Mouse (Mus musculus): Measurements from ENCODE around the gene Krt13. TPM values are rescaled to one million over a fixed set of nuclear protein-coding genes. Genes with fewer than 3 reads are reported as not detected.

The Krt13 gene
- total RNA-seq, 4 experiments from 2014 or later = not detected

DNA sequence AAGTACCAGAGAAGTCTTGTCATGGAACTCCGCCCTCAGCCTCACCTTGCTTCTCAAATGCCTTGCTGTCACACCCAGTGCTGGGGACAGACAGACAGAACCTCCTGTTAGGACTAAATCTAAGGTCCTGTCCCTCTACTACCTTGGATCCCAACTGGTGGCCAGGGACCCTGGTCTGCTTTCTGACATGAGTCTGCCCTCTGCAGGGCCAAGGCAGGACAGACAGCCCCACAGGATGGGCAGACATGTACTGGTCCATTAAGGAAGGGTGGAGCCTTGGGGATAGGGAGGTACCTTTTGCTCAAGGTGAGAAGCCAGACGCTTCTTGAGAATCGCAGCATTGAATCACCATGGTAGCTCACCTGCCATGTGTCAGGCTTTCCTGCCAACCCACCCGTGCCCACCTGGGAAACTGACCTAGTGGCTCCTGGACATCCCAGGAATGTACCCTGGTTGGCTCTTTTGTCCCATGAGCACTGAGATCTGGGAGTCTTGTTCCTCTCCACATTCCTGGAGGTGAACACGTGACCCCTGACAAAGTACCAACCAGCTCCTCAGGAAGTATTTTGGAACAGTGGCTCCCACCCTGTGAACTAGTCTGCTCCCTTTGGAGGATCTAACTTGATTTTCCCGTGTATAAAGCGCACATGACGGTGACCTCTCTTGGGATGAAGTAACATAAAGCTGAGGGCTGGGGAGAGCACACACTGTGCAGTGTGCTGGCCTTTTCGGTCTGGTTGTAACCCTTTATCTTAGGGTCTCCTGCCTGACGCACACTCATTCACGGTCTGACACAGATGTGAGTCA is 8.2 kb downstream of the Krt13 start:
- no peak for DNase-seq (ENCODE audit: low spot score in 2 of 2)

DNA sequence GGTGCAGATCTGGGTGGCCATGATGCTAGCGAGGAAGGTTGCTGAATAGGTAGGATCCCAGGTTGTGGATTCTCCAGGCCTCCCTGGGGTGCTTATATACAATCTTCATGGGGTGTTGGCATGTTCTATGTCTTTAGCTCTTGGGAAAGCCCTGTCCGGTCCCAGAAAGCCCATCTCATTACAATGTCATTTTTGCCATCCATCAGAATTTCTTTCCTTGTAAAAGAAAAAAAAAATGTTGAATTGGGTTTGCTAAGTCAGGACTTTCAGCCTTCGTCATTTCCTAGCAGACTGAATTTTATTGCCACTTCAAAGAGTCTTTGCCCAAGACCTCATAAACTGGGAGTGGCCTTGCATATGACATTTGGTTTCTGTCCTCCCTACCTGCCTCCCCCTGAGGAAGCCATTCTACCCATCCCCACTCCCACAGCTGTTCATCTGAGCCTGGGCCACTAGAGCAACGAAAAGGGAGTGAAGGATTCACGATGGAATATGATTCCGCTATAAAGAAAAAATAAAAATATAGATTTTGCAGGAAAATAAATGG is 15.7 kb downstream of the Krt13 start, which contains the start of gene Krt36:
TSS of gene Krt36 (minus strand) at position 51 of the 547 bp plus-strand sequence.
- no peak for DNase-seq (ENCODE audit: low spot score in 2 of 2)

DNA sequence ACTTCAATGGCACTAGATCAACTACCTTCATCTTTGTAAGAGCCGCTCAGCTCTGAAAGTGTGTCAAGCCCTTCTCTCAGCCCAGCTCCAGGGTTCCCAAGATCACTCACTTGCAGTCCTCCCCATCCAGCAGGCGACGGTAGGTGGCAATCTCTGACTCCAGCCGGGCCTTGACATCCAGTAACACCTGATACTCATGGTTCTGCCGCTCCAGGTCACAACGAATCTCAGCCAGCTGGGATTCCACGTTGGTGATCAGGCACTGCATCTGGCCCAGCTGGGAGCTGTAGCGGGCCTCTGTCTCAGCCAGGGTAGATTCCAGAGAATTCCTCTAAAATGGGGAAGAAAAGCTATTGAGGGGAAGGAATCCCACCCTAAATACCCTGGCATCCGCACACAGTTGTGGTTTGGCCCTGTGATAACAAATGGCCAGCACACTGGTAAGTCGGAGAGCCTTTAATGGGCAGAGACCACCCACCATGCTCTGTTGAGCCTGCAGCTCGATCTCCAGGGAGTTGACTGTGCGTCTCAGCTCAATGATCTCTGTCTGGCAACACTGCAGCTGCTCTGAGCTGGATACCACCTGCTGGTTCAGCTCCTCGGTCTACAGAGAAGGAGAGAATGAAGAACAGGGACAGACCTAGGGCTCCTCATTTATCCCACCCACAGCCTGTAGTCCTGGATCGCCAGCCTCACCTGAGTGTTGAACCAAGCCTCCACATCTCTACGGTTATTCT is 18.5 kb downstream of the Krt13 start:
- no peak for DNase-seq (ENCODE audit: low spot score in 2 of 2)

DNA sequence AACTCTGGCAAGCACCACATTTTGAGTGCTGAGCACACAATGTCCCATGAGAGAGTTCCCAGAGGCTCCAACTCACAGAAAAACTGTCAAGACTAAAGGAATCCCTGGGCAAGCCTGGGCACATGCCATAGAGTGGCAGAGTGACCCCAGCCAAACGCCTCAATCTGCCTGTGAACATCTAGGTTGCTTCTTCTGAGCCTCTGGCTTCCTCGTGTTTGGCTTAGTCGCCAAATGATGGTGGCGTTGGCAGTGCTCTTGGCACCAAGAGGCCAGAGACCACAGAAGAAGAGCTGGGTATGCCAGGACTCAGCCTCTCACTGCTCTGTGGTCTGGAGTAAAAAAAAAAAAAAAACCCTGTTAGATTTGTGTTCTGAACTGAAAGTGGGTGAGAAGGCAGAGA is 21.0 kb downstream of the Krt13 start:
- no peak for DNase-seq (ENCODE audit: low spot score in 2 of 2)

- DNase-seq (ENCODE audit: low spot score in 2 of 2) = no peak
Observed at GRCm38 (mm10) chr11:100097819-100098218, 23.5 kb downstream of the Krt13 start.

GRCm38 (mm10) chr11:100096141-100096540 is 25.2 kb downstream of the Krt13 start, which contains the start of gene Krt35:
TSS of gene Krt35 (minus strand) at chr11:100096241.
- no peak for DNase-seq (ENCODE audit: low spot score in 2 of 2)

DNA sequence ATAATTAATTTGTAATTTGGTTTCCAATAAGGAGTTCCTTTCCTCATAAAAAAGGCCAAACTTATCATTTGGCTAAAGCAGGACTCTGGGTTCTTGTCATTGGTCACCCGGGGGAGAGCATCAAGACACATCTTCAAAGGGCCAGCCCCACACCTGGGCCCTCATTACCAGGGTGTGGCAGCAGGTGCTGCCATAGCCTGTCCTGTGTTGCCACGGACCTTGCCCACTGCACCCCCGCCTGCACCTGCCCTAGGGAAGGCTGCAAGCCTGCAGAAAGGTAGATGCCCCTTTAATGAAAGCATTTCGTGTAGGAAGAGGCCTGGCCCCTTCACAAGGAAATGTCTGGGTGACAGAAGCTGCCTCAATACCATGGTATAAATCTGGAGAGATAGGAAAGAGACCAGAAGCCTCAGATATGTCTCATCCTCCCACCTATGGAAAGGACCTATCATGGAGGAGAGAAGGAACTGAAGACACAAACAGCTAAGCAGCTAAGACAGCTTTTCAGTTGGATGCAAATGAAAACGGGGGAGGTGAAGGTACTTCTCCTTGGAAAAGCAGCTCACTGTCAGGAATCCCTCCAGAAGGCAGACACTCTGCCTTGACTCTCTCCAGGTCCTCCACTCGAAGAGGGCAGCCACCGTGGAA is 32.9 kb downstream of the Krt13 start:
- DNase-seq (ENCODE audit: low spot score in 2 of 2) = no peak

GRCm38 (mm10) chr11:100087861-100088260 is 33.5 kb downstream of the Krt13 start, which contains the start of gene Krt32:
TSS of gene Krt32 (minus strand) at chr11:100088226.
- DNase-seq (ENCODE audit: low spot score in 2 of 2) = no peak

DNA sequence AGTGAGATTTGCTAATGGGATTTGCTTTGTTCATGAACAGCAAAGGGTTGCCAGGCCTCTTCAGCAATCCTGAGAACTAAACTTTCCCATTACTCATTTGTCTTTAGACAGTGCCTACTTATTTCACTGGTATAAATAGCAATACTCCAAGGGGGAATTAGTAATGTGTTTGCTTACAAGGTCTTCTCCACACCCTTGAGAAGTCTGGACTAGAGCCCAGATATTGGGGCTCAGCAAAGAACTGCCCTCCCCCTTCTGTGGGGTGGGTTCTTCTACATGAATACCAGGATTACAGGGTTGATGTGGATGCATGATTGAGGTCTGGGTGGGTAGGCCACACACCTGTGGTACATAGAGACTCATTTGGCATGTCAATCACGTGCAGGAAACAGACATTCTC is 47.5 kb downstream of the Krt13 start:
- no peak for DNase-seq (ENCODE audit: low spot score in 2 of 2)

Other genes starting within 250 kb of the Krt13 start
- not detected for gene Krtap9-1, start 248.2 kb downstream of the Krt13 start, total RNA-seq (2022)
- gene Gm11567, start 242.4 kb downstream of the Krt13 start, total RNA-seq (2022) = not detected
- not detected for gene Krtap31-1, start 213.6 kb downstream of the Krt13 start, total RNA-seq (2022)
- not detected for gene Gm11565, start 206.8 kb downstream of the Krt13 start, total RNA-seq (2022)
- not detected for gene Krtap31-2, start 185.3 kb downstream of the Krt13 start, total RNA-seq (2022)
- gene Krtap9-5, start 173.1 kb downstream of the Krt13 start, total RNA-seq (2022) = not detected
- not detected for gene Krtap29-1, start 142.5 kb downstream of the Krt13 start, total RNA-seq (2022)
- gene Krtap16-1, start 135.0 kb downstream of the Krt13 start, total RNA-seq (2022) = not detected
- not detected for gene Krtap17-1, start 127.6 kb downstream of the Krt13 start, total RNA-seq (2022)
- not detected for gene Krt33a, start 105.4 kb downstream of the Krt13 start, total RNA-seq (2022)
- gene Krt33b, start 91.7 kb downstream of the Krt13 start, total RNA-seq (2022) = not detected
- not detected for gene Krt34, start 80.0 kb downstream of the Krt13 start, total RNA-seq (2022)
- gene Krt31, start 71.0 kb downstream of the Krt13 start, total RNA-seq (2022) = not detected
- gene Krt32, start 33.3 kb downstream of the Krt13 start, total RNA-seq (2022) = not detected
- gene Krt35, start 25.3 kb downstream of the Krt13 start, total RNA-seq (2022) = not detected
- gene Krt36, start 15.9 kb downstream of the Krt13 start, total RNA-seq (2022) = not detected
- 1 to 10 TPM in 1 of 4 experiments, under 1 TPM in 2, not detected in 1; 0.29 to 1.4 (median 0.60) TPM for gene Krt15, start 14.4 kb upstream of the Krt13 start, total RNA-seq (2022)
- gene Krt19, start 27.1 kb upstream of the Krt13 start, total RNA-seq (2022) = under 1 TPM in 3 of 4 experiments, not detected in 1; 0.22 to 0.59 (median 0.43) TPM
- gene Krt9, start 71.7 kb upstream of the Krt13 start, total RNA-seq (2022) = 1 to 10 TPM; 3.4 to 5.7 (median 3.8) TPM
- not detected for gene Krt14, start 86.0 kb upstream of the Krt13 start, total RNA-seq (2022)
- gene Krt16, start 127.3 kb upstream of the Krt13 start, total RNA-seq (2022) = not detected
- not detected for gene Krt17, start 139.5 kb upstream of the Krt13 start, total RNA-seq (2022)
- not detected for gene Krt42, start 148.3 kb upstream of the Krt13 start, total RNA-seq (2022)
- gene Eif1, start 198.3 kb upstream of the Krt13 start, total RNA-seq (2022) = 100 to 1,000 TPM; 732 to 782 (median 741) TPM
- not detected for gene Gast, start 212.8 kb upstream of the Krt13 start, total RNA-seq (2022)
- gene Hap1, start 234.6 kb upstream of the Krt13 start, total RNA-seq (2022) = 100 to 1,000 TPM; 164 to 201 (median 183) TPM

Measured in layer of hippocampus, adult 8-10 months (tissue).